Mouse (Mus musculus) liver, embryonic 14.5 days (tissue): ENCODE results near the gene Tom1l1.
A peak's percentile ranks its signal among the peaks of the same experiment; 100 is the strongest.

Source experiments
- CTCF ChIP-seq: IDR thresholded peaks from 2 replicates; pipeline ENCODE4 v1.5.1; 2016; ENCODE audit warnings: antibody characterized with exemption, low read depth, control low read depth
- EP300 ChIP-seq: IDR thresholded peaks from 2 replicates; pipeline ENCODE4 v1.6.1; 2016; ENCODE audit warnings: antibody characterized with exemption, low read depth

- TF ChIP-seq CTCF (no peak), EP300 (peak; percentile 62)
These were observed 38.6 kb upstream of the Tom1l1 start for GRCm38 (mm10) chr11:90726730-90727129.
